Mouse (Mus musculus) embryonic facial prominence, embryonic 10.5 days (tissue): ENCODE data around the gene Vmn1r58. TPM values are rescaled to one million over a fixed set of nuclear protein-coding genes. Genes with fewer than 3 reads are reported as not detected.
"Not testable (repeated sequence)": the region's sequence is repeated elsewhere in the genome, so short reads cannot be mapped to it uniquely, and the experiment has no call there.

Experiments used
- DNase-seq: peaks from one replicate; pipeline ENCODE4 v3.0.0-alpha.2; 2017; ENCODE audit warnings: low spot score
- H3K27ac ChIP-seq: fragments of 300-500 bp; sonication (generic); replicated peaks from 2 replicates; pipeline ENCODE4 v1.5.1; 2016; ENCODE audit warnings: mild to moderate bottlenecking
- H3K27me3 ChIP-seq: fragments of 300-500 bp; sonication (generic); replicated peaks from 2 replicates; pipeline ENCODE4 v1.6.1; 2016; ENCODE audit warnings: low read depth, mild to moderate bottlenecking; ENCODE audit not compliant: poor library complexity, severe bottlenecking
- H3K36me3 ChIP-seq: fragments of 300-500 bp; sonication (generic); replicated peaks from 2 replicates; pipeline ENCODE4 v1.6.1; 2016; ENCODE audit warnings: mild to moderate bottlenecking, moderate library complexity
- H3K4me1 ChIP-seq: fragments of 300-500 bp; sonication (generic); 2 replicates; pipeline ENCODE4 v1.6.1; 2016
- H3K4me3 ChIP-seq: fragments of 300-500 bp; sonication (generic); 2 replicates; pipeline ENCODE4 v1.5.1; 2016; ENCODE audit warnings: mild to moderate bottlenecking, moderate library complexity
- H3K9me3 ChIP-seq: fragments of 300-500 bp; sonication (generic); 2 replicates; pipeline ENCODE4 v1.6.1; 2016; ENCODE audit warnings: mild to moderate bottlenecking
- WGBS: fragments of 180-500 bp; shearing (Covaris S2); methylation state at CpG from one replicate; pipeline ENCODE4 v1.1.7; 2016; 5-methylcytosine and 5-hydroxymethylcytosine counted together
- polyA plus RNA-seq: library from polyadenylated mRNA; unstranded; fragments of >200 nt; fragmentation: Nextera tagmentation; extraction: Ambion mirVana; gene quantifications from 2 replicates; pipeline ENCODE4 v1.2.1, GENCODE M21; 2016

Gene Vmn1r58
- polyA plus RNA-seq: not detected in 2 replicates

GRCm38 (mm10) chr7:5413296-5413695 lies at the start of gene Vmn1r58:
Gene Vmn1r58 (minus strand): TSS chr7:5413396.
- not testable (repeated sequence) for H3K4me3 ChIP-seq, H3K36me3 ChIP-seq, DNase-seq, H3K27me3 ChIP-seq, H3K27ac ChIP-seq, H3K4me1 ChIP-seq
- peaks cover 19% of the 10 kb centered on the region for H3K9me3 ChIP-seq

- Histone ChIP-seq H3K4me1 (no peaks in the 10 kb centered on the region), H3K4me3 (no peak within 1 kb of the TSS), H3K27me3 (no peaks in the 10 kb centered on the region), H3K36me3 (no peaks in the 10 kb centered on the region), H3K27ac (no peak within 1 kb of the TSS), H3K9me3 (peaks cover 42% of the 10 kb centered on the region)
- DNase-seq: no peak
Measured at GRCm38 (mm10) chr7:5456674-5457073, 43.5 kb upstream of the Vmn1r58 start, which contains the start of gene Vmn1r59. Gene Vmn1r59 (minus strand): TSS chr7:5456774.

- H3K4me3 ChIP-seq, H3K4me1 ChIP-seq, H3K36me3 ChIP-seq, H3K27me3 ChIP-seq, DNase-seq, H3K27ac ChIP-seq: not testable (repeated sequence)
- H3K9me3 ChIP-seq: peaks cover 46% of the 10 kb centered on the region
- WGBS: 67% methylated on average over 3 of the region's 3 CpGs
Measured at GRCm38 (mm10) chr7:5454011-5454410, 40.8 kb upstream of the Vmn1r58 start.

- H3K4me1 ChIP-seq: no peaks in the 10 kb centered on the region
- H3K9me3 ChIP-seq: peaks cover 31% of the 10 kb centered on the region
- no peaks in the 10 kb centered on the region for H3K27me3 ChIP-seq
- H3K4me3 ChIP-seq: no peak overlapping the region
- H3K36me3 ChIP-seq: no peaks in the 10 kb centered on the region
- H3K27ac ChIP-seq: no peak overlapping the region
- DNase-seq: no peak
Measured at GRCm38 (mm10) chr7:5448627-5449026, 35.4 kb upstream of the Vmn1r58 start.

GRCm38 (mm10) chr7:5406201-5406600 lies 7.0 kb downstream of the Vmn1r58 start:
- Histone ChIP-seq H3K4me3 (no peak overlapping the region), H3K27me3 (no peaks in the 10 kb centered on the region), H3K27ac (no peak overlapping the region), H3K4me1 (no peaks in the 10 kb centered on the region), H3K36me3 (no peaks in the 10 kb centered on the region), H3K9me3 (peaks cover 46% of the 10 kb centered on the region)
- 41% methylated on average over 2 of the region's 2 CpGs for WGBS
- no peak for DNase-seq

- peaks cover 58% of the 10 kb centered on the region for H3K9me3 ChIP-seq
- H3K36me3 ChIP-seq: no peaks in the 10 kb centered on the region
- H3K27ac ChIP-seq: no peak overlapping the region
- DNase-seq: no peak
- H3K27me3 ChIP-seq: no peaks in the 10 kb centered on the region
- no peaks in the 10 kb centered on the region for H3K4me1 ChIP-seq
- no peak overlapping the region for H3K4me3 ChIP-seq
- WGBS: 80% methylated on average over 2 of the region's 2 CpGs
Measured at GRCm38 (mm10) chr7:5366724-5367123, 46.5 kb downstream of the Vmn1r58 start.

GRCm38 (mm10) chr7:5363599-5363998 lies 49.6 kb downstream of the Vmn1r58 start:
- peaks cover 81% of the 10 kb centered on the region for H3K9me3 ChIP-seq
- DNase-seq: no peak
- H3K27ac ChIP-seq: no peak overlapping the region
- no peaks in the 10 kb centered on the region for H3K4me1 ChIP-seq
- WGBS: 90% methylated on average over 5 of the region's 5 CpGs
- no peak overlapping the region for H3K4me3 ChIP-seq
- H3K27me3 ChIP-seq: no peaks in the 10 kb centered on the region
- H3K36me3 ChIP-seq: no peaks in the 10 kb centered on the region

Other genes starting within 250 kb of the Vmn1r58 start
- gene Vmn1r56, start 216.6 kb downstream of the Vmn1r58 start, polyA plus RNA-seq: not detected in 2 replicates
- not detected in 2 replicates for gene Vmn1r57, start 194.9 kb downstream of the Vmn1r58 start, polyA plus RNA-seq
- gene Gm5065, start 62.9 kb downstream of the Vmn1r58 start, polyA plus RNA-seq: not detected in 2 replicates
- gene Nlrp2, start 62.4 kb downstream of the Vmn1r58 start, polyA plus RNA-seq: not detected in 2 replicates
- gene Vmn1r59, start 43.4 kb upstream of the Vmn1r58 start, polyA plus RNA-seq: not detected in 2 replicates
- gene Vmn2r28, start 80.6 kb upstream of the Vmn1r58 start, polyA plus RNA-seq: not detected in 2 replicates
- not detected in 2 replicates for gene Vmn1r60, start 133.9 kb upstream of the Vmn1r58 start, polyA plus RNA-seq
- gene Vmn1r61, start 199.9 kb upstream of the Vmn1r58 start, polyA plus RNA-seq: not detected in 2 replicates